Mouse (Mus musculus): ENCODE data around the gene Hoxc10. TPM values are rescaled to one million over a fixed set of nuclear protein-coding genes. Genes with fewer than 3 reads are reported as not detected.

The Hoxc10 gene
- polyA plus RNA-seq, 1 experiment from 2014 or later, result 0.10 TPM

DNA sequence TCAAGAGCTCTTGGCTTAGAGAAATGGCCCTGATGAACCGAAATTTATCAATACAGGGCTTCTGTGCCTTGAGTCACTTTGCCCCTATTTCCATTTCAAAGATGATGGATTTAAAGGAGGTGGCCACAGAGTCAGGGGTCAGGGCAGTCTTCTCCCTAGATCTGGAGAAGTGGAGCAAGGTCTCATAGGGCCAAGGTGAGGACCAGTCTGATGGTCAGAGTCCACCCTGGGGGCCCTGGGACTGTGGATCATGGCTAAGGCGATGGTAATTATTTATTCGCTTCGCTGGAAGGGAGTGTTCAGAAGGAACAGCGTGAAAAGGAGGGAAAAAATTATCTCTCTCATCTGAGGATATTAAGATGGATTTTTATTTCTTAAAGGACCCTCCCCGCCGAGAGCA, 8.4 kb downstream of the Hoxc10 start:
- WGBS, result 2% methylated on average over 7 of the region's 7 CpGs
- Histone ChIP-seq H3K9me3 (no peaks in the 10 kb centered on the region), H3K36me3 (no peaks in the 10 kb centered on the region), H3K27me3 (peaks cover 100% of the 10 kb centered on the region), H3K27ac (no peak overlapping the region), H3K9ac (no peak overlapping the region), H3K4me1 (no peaks in the 10 kb centered on the region), H3K4me2 (no peak overlapping the region), H3K4me3 (no peak overlapping the region)
- ATAC-seq (ENCODE audit: insufficient number of reproducible peaks, insufficient read depth, low FRiP score, low TSS enrichment, low read depth), result no peak

DNA sequence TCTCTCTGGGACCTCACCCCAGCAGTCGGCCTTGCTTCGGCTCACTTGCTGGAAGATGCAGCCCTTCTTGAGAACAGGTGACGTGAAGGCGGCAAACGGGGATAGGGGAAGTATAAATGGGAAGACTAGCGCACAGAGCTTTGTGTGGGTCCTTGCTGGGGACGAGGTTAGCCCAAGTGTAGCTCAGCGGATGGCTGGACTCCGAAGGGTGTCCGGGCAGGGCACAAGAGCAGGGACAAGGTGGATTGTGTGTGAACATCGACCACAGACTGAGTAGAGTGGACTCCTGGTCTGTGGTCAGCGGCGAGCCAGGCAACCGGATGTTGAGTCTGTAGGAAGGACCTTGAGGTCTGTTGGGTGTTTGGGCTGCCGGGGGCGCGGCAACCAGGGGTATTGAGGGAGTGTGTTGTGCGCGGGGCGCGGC, 9.1 kb downstream of the Hoxc10 start:
- H3K4me3 ChIP-seq, result no peak overlapping the region
- no peak overlapping the region for H3K27ac ChIP-seq
- peaks cover 100% of the 10 kb centered on the region for H3K27me3 ChIP-seq
- no peak for ATAC-seq (ENCODE audit: insufficient number of reproducible peaks, insufficient read depth, low FRiP score, low TSS enrichment, low read depth)
- no peaks in the 10 kb centered on the region for H3K9me3 ChIP-seq
- H3K4me2 ChIP-seq, result no peak overlapping the region
- no peaks in the 10 kb centered on the region for H3K36me3 ChIP-seq
- WGBS, result under 1% methylated on average over 21 of the region's 21 CpGs
- no peak overlapping the region for H3K9ac ChIP-seq
- H3K4me1 ChIP-seq, result no peaks in the 10 kb centered on the region

DNA sequence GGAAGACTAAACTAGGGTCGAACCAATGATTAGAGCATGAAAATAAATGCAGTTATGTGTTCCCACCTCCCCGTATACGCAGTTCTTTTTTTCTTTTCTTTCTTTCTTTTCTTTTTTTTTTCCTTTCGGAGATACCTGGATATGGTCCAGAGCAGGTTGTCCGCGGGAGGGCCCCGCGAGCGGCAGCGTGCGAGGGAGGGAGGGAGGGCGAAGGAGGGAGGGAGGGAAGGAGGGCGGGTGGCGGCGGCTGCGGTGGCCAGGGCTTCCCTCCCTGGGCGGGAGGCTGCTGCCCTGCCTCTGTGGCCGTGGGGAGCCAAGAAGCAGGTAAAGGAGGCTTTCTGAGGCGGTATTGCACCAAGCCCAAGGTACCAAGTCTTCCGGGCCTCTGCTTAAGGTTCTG, 9.6 kb downstream of the Hoxc10 start, which contains the start of gene Hoxc9:
Gene Hoxc9 (plus strand): TSS at position 269 of the 400 bp plus-strand sequence.
- Histone ChIP-seq H3K9ac (no peak within 1 kb of the TSS), H3K4me1 (no peaks in the 10 kb centered on the region; the same call in 1 of the 2 replicates), H3K4me3 (0 out of 2 replicates have a peak within 1 kb of the TSS, but pooled peaks have one; percentile 6)

DNA sequence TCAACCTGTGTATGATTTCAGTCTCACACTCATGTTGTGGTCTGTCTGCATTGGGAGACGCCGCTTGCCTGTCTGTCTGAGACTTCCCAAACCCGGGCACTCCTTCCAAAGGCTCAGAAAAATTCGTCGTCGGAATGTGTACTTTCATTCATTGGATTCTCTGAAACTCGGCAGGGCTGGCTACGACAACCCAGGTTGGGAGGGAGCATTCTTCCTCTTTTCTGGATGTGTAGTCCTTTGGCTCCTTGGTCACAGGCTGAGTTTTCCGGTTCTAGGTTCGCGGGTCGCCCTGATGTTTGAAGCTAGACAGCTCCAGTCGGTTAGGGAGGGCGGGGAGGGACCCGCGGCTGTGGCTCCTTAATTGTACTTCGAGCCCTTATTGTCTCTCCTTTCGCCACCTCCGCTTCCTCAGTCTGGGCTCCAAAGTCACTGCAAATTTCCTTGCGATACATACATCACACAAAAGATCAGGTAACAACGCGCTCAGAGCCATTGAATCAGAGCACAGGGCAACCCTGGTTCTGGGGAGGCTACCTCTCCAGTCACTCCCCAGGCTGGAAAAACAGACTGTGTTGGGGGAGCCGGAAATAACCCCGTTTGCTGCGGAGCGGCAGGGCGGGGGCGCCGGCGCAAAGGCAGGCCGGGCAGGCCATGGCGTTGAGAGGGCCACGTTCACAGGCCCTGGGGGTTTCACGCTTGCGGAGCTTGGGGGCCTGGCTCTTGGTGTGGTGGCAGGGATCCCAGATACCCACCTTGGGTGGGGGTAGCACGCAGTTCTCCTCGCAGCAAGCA, 10.2 kb downstream of the Hoxc10 start:
- Histone ChIP-seq H3K27ac (no peak overlapping the region), H3K4me1 (peaks cover 4% of the 10 kb centered on the region), H3K4me2 (0 out of 2 replicates have a peak overlapping the region, but pooled peaks have one; percentile 9), H3K27me3 (peaks cover 100% of the 10 kb centered on the region), H3K9ac (no peak overlapping the region), H3K36me3 (no peaks in the 10 kb centered on the region), H3K4me3 (0 out of 2 replicates have a peak overlapping the region, but pooled peaks have one; percentile 6), H3K9me3 (no peaks in the 10 kb centered on the region)
- ATAC-seq (ENCODE audit: insufficient number of reproducible peaks, insufficient read depth, low FRiP score, low TSS enrichment, low read depth), result no peak
- WGBS, result 1% methylated on average over 37 of the region's 37 CpGs

More for the DNA sequence above, 9.6 kb downstream of the Hoxc10 start, which contains the start of gene Hoxc9:
- ATAC-seq (ENCODE audit: insufficient number of reproducible peaks, insufficient read depth, low FRiP score, low TSS enrichment, low read depth), result no peak
- peaks cover 100% of the 10 kb centered on the region for H3K27me3 ChIP-seq
- H3K36me3 ChIP-seq, result no peaks in the 10 kb centered on the region
- H3K9me3 ChIP-seq, result no peaks in the 10 kb centered on the region
- WGBS, result 3% methylated on average over 20 of the region's 20 CpGs
- no peak within 1 kb of the TSS for H3K27ac ChIP-seq
- 0 out of 2 replicates have a peak within 1 kb of the TSS, but pooled peaks have one; percentile 9 for H3K4me2 ChIP-seq

DNA sequence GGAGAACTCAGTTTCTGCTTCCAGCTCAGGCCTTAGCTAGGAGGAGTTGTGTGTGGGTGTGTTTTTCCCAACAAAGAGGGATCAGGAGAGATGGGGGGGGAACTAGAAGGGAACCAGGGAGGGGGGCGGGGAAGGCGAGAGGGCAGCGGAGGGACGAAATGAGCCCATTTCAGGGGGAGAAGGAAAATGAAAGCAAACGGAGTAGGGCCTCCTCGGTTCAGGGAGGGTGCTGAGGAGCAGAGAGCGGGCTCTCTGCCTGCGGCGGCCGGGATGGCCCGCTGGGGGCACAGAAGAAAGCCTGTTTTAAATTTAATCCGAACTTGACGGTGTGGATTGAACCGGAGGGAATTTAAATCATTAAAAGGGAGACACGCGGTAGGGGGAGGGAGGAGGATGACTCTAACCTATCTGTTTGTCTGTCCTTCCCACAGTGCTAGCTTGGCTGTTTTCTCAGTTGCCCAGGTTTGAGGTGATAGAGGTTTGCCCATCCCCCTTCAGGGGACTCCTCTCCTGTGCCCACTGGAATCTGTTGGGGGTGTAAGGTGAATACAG, 10.9 kb downstream of the Hoxc10 start:
- Histone ChIP-seq H3K36me3 (no peaks in the 10 kb centered on the region), H3K9ac (no peak overlapping the region), H3K27ac (no peak overlapping the region), H3K9me3 (no peaks in the 10 kb centered on the region), H3K27me3 (peaks cover 100% of the 10 kb centered on the region), H3K4me3 (0 out of 2 replicates have a peak overlapping the region, but pooled peaks have one; percentile 6), H3K4me2 (no peak overlapping the region; the same call in 1 of the 2 replicates), H3K4me1 (peaks cover 7% of the 10 kb centered on the region)
- ATAC-seq (ENCODE audit: insufficient number of reproducible peaks, insufficient read depth, low FRiP score, low TSS enrichment, low read depth), result no peak
- 1% methylated on average over 16 of the region's 16 CpGs for WGBS

DNA sequence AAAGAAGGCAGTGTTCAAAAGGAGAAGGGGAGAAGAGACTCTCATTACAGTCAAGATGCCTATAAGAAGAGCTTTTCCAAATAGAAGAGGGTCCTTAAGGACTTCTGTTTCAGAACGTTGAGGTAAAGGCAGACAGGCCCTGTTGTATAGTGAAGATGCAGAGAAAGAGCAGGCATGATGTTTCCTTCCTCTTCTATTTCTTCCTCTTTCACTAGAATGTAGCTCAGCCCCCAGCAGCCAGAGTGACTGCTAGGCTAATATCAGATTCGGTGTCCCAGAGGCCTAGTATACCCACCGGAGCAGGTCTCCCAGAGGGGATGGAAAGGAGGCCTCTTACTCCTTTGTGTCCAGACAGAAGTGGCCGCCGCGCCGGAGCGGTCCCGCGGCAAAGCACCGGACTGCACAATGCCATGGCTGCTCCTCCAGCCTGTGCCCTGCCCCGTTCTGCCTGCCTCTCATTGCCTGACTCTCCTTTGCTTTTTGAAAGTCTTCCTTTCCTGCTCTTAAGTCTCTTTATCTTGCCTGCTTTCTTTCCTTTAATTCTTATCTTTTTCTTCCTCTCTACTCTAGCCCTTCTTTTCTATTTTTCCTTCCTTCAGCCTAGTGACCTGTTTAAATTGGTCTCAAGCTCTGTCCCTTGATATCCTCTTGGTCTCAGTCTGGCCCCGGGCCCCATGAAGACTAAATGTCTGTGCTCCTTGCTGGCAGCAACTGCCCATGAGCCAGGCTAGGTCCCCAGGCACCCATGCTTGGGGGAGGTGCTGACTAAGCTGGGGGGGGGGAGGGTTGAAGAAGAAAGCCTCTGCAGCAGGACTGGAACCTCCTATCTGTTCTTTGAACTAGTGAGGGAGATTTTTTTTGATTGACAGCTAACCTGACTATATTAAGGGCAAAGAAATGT, 12.3 kb downstream of the Hoxc10 start:
- no peak for ATAC-seq (ENCODE audit: insufficient number of reproducible peaks, insufficient read depth, low FRiP score, low TSS enrichment, low read depth)
- H3K4me1 ChIP-seq, result peaks cover 7% of the 10 kb centered on the region
- H3K9me3 ChIP-seq, result no peaks in the 10 kb centered on the region
- H3K4me3 ChIP-seq, result no peak overlapping the region
- no peak overlapping the region for H3K4me2 ChIP-seq
- no peak overlapping the region for H3K27ac ChIP-seq
- 1% methylated on average over 13 of the region's 13 CpGs for WGBS
- no peaks in the 10 kb centered on the region for H3K36me3 ChIP-seq
- peaks cover 100% of the 10 kb centered on the region for H3K27me3 ChIP-seq
- H3K9ac ChIP-seq, result no peak overlapping the region

DNA sequence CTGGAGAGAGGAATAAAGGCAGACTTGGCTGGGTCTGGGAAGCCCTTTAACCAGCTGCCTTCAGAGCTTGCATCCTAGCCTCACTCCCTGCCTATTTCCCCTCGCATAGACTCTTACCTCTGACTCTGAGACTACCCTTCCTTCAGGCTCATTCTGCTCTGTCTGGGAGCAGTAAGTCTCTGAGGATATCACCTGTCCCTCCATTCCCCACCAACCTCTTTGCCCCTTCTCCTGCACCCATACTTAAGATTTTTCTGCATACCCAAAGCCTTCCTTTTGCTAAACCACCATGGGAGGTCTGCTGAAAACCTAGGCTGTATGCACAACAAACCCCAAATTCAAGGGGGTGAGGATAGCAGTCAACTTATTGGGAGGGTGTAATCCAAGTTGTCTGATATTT, 13.3 kb downstream of the Hoxc10 start:
- no peak overlapping the region for H3K9ac ChIP-seq
- ATAC-seq (ENCODE audit: insufficient number of reproducible peaks, insufficient read depth, low FRiP score, low TSS enrichment, low read depth), result no peak
- H3K27ac ChIP-seq, result no peak overlapping the region
- 0% methylated on average over 1 of the region's 1 CpGs for WGBS
- no peaks in the 10 kb centered on the region for H3K9me3 ChIP-seq
- no peak overlapping the region for H3K4me3 ChIP-seq
- peaks cover 100% of the 10 kb centered on the region for H3K27me3 ChIP-seq
- peaks cover 7% of the 10 kb centered on the region for H3K4me1 ChIP-seq
- no peaks in the 10 kb centered on the region for H3K36me3 ChIP-seq
- H3K4me2 ChIP-seq, result no peak overlapping the region

DNA sequence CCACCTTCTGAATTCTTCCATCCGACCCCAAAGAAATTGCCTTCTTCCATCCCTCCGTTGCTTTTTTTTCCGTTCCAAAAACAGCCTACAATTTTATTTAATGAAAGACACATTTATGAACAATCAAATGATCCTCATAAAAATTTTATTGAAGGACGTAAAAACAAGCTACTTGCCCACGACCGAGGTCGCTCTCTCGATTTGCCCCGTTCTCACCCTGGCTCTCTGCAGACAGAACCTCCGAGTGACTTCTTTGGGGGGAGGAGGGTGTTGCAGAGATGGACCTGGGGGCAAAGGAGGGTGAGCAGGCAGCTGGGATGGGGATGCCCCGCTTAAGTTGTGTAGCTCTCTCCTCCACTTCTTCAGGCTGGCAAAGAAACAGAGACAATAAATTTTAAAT, 13.8 kb downstream of the Hoxc10 start:
- Histone ChIP-seq H3K4me1 (peaks cover 7% of the 10 kb centered on the region), H3K27ac (no peak overlapping the region), H3K4me3 (no peak overlapping the region), H3K27me3 (peaks cover 100% of the 10 kb centered on the region), H3K9me3 (no peaks in the 10 kb centered on the region), H3K4me2 (no peak overlapping the region), H3K9ac (no peak overlapping the region), H3K36me3 (no peaks in the 10 kb centered on the region)
- ATAC-seq (ENCODE audit: insufficient number of reproducible peaks, insufficient read depth, low FRiP score, low TSS enrichment, low read depth), result no peak
- 2% methylated on average over 11 of the region's 11 CpGs for WGBS

DNA sequence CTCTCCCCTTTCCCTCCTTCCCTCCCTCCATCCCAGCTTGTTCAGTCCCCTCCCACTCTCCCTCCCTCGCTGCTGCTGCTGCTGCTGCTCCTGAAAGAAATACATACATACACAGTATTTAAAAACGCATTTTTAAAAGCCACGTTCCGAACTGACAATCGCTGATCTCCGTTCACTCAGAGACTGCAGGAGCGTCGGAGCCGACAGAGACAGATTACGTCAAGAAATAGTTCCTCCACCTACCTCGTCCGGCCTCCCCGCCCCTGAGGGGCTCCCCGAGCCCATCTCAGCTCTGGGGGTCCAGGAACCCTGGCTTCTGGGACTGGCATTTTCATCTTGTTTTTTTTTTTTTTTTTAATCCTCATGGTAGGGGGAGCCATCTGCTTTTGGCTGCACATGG, 14.3 kb downstream of the Hoxc10 start:
- Histone ChIP-seq H3K4me3 (0 out of 2 replicates have a peak overlapping the region, but pooled peaks have one; percentile 22), H3K9ac (no peak overlapping the region), H3K27me3 (peaks cover 100% of the 10 kb centered on the region), H3K4me1 (peaks cover 7% of the 10 kb centered on the region), H3K9me3 (no peaks in the 10 kb centered on the region), H3K36me3 (no peaks in the 10 kb centered on the region), H3K27ac (no peak overlapping the region), H3K4me2 (peak overlapping the region; percentile 34)
- WGBS, result under 1% methylated on average over 14 of the region's 14 CpGs
- ATAC-seq (ENCODE audit: insufficient number of reproducible peaks, insufficient read depth, low FRiP score, low TSS enrichment, low read depth), result no peak

DNA sequence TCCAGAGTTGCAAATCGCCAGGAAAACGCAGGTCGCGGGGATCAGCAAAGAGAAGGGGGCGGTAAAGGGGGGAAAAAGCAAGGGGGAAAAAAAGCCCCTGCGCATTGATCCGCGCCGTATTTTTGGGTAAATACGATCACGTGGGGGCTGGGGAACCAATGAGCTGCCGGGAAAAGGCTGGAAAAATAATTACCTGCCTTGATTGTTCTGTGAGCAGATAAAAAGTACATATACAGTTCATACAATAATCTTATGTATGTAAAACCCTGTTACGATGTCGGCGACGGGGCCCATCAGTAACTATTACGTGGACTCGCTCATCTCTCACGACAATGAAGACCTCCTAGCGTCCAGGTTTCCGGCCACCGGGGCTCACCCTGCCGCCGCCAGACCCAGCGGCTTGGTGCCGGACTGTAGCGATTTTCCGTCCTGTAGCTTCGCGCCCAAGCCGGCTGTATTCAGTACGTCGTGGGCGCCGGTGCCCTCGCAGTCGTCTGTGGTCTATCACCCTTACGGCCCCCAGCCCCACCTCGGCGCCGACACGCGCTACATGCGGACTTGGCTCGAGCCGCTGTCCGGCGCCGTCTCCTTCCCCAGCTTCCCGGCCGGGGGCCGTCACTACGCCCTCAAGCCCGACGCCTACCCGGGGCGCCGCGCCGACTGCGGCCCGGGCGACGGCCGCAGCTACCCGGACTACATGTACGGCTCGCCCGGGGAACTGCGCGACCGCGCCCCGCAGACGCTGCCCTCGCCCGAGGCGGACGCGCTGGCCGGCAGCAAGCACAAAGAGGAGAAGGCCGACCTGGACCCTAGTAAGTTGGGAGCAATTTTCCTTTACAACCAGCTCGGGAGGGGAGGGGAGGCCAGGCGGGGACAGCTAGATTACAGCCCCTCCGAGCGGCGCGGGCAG, 15.0 kb downstream of the Hoxc10 start:
- under 1% methylated on average over 88 of the region's 88 CpGs for whole genome bisulfite sequencing
- H3K4me1 ChIP-seq, result peaks cover 7% of the 10 kb centered on the region
- H3K9ac ChIP-seq, result no peak overlapping the region
- no peak overlapping the region for H3K27ac ChIP-seq
- no peaks in the 10 kb centered on the region for H3K36me3 ChIP-seq
- H3K27me3 ChIP-seq, result peaks cover 100% of the 10 kb centered on the region
- H3K4me3 ChIP-seq, result peak overlapping the region; percentile 22
- no peak for ATAC-seq (ENCODE audit: insufficient number of reproducible peaks, insufficient read depth, low FRiP score, low TSS enrichment, low read depth)
- no peaks in the 10 kb centered on the region for H3K9me3 ChIP-seq
- peak overlapping the region; percentile 34 for H3K4me2 ChIP-seq

Data from embryonic facial prominence, embryonic 13.5 days (tissue).